Mouse (Mus musculus): ENCODE results near the gene Btbd19. TPM values are rescaled to one million over a fixed set of nuclear protein-coding genes. Genes with fewer than 3 reads are reported as not detected.

The Btbd19 gene
- total RNA-seq, 2 experiments from 2014 or later, result 2.0 to 2.4 TPM

DNA sequence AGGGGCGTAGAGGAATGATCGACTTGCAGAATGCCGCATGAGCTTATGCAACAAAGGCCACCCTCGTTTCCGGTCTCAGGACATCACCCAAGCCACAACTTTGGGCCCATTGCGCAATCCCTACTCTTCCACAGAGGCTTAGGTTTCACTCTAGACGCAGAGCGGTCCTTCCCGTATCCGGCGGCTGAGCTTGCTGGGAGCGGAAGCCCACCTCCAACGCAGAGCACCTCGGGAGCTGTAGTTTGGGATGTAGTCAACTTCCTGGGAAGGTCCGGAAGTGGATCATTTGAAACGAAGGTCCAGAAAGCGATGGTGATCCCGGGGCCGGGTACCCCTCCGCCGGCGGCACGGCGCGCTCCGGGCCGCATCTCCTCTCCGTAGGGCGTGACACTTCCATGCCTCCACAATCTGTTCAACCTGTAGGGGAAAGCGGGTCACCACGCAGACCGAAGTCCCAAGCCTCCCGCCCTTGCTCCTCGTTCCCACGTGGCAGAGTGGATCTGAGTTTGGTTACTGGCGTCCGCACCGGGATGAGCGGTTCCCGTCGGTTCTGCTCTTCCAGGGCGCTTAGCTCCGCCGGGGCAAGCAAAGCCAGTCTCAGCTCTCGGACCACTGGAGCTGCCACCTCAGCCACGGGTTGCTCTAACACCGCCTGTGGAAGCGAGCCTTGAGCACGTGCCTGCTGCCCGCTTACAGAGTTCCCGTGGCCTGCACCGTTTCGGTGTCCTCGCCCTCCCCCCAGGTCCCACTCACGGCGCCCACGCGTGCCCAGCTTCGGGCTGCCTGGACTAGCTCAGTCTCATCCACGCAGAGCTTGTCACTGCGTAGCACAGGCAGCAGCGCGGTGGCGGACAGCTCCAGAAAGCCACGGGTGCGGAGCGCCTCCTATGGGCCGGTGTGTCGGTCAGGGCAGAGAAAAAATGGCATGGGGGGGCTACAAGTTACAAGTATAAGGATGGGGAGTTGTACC lies 4.8 kb downstream of the Btbd19 start:
- peak; percentile 86 to 95 for DNase-seq
- intact Hi-C loops (cut with DNase I), result loop anchor here (5.0 kb wide), 1 partner anchor 118 kb away; no protein-coding TSS in a partner anchor

DNA sequence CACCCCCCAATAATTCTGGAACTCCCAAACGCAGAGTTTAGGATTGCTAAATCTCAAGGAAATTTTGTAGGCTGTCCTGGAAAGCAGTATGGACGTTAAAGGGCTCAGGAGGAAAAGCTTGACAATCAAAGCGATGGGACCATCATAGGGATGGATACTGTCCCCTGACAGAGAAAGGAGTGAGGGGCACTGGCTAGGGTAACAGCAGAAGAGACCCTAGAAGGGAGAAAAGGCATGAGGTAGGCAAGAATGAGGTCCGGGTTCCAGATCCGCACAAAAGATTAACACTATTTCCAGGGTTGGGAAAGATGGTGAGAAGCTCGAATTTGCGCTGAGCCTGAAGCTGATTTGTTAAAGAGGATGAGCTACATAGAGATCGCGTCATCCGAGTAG lies 5.5 kb downstream of the Btbd19 start:
- intact Hi-C loops (cut with DNase I), result loop anchor here (5.0 kb wide), 1 partner anchor 118 kb away; no protein-coding TSS in a partner anchor
- DNase-seq, result no peak

DNA sequence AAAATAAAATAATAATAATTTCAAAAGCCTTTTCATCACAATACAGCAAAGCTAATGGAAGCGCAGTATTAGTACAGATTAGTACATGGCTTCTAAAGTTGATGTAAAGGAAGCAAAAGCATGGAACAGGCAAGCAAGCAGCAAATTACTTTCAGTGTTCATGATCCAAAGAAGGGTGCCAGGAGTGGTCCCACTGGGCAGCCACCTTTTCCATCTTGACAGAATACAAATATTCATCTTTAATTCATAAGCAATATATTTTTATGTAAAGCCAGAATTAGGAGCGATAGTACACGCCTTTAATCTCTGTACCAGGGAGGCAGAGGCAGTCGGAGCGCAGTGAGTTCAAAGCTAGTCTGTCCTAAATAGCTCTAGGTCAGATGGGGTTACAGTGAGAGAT lies 5.9 kb downstream of the Btbd19 start:
- no peak for DNase-seq
- intact Hi-C loops (cut with DNase I), result loop anchor here (5.0 kb wide), 1 partner anchor 117 kb away; no protein-coding TSS in a partner anchor

DNA sequence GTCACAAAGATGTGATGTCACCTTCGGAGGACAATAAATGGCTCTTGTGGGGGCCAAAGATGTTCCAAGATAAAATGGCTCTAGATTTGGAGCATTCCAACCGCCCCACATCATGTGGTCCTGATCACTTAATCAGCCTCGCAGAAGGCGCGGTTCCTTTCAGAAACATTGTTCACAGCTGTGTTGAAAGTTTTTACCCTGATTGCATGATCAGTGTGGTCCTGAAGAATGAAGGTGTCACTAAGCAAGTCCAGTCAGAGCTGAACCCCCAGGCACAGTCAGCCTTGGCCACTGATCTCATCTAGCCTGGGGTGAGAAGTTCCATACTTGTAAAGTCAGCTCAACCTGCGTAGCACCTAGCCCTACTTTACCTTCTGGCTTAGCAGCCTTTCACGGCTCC lies 7.6 kb downstream of the Btbd19 start:
- DNase-seq, result no peak

DNA sequence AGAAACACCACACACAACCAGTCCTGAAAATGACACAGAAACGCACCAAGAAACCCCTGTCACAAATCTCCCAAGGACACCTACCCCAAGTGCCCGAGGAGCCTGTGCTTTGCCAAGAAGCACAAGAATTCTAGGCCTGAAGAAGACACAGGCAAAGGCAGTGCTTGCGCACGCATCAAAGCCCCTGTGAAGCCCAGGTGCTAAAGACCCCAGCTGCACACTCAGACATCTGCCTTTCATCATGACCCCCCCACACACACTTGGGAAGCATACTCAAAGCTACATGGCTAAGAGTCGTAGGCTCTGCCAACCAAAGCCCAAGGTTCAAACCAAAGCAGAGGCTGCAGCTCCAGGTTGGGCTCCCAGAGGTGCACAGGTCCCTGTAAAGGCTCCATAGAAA lies 9.9 kb downstream of the Btbd19 start:
- intact Hi-C loops (cut with DNase I), result no loop called here
- no peak for DNase-seq

More for the DNA sequence above, 7.6 kb downstream of the Btbd19 start:
- intact Hi-C loops (cut with DNase I), result no loop called here

DNA sequence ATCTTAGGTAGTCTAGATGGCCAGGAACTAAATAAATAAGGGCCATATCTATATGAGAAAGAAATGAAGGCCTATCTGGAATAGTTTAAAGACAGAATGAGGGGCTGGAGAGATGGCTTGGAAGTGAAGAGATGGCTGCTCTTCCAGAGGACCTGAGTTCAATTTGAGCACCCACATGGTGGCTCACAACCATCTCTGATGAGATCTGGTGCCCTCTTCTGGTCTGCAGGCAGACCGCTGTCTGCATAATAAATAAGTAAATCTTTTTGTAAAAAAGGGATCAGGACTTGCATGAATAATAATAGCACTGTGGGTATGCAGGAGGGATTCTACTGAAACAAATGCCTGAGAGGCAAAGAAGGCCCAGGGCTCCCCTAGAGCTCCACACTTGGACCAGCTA lies 12.3 kb downstream of the Btbd19 start:
- no peak for DNase-seq
- intact Hi-C loops (cut with DNase I), result no loop called here

DNA sequence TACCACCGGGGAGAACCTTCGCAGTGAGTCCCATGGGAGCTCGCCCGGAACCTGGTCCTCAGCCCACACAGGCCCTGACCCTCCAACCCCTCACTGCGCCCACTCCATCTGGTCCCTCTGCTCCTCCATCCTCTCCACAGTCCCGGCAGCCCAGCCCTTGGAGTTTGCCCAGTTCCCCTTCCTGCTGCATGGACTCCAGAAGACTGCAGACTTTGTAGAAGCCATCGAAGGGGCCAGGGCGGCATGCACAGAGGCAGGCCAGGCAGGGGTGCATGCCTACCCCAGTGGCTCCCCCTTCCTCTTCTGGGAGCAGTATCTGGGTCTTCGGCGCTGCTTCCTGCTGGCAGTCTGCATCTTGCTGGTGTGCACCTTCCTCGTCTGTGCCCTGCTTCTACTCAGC lies 14.5 kb downstream of the Btbd19 start:
- intact Hi-C loops (cut with DNase I), result no loop called here
- no peak for DNase-seq

DNA sequence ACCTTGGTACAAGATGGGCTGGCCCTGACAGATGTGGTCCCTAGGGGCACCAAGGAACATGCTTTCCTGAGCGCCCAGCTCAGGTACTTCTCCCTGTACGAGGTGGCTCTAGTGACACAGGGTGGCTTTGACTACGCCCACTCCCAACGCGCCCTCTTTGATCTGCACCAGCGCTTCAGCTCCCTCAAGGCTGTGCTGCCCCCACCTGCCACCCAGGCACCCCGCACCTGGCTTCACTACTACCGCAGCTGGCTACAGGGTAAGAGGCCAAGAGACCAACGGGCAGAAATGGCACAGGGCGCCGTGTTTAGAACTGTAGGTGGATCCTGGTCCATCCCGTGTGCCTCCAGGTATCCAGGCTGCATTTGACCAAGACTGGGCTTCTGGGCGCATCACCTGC lies 15.3 kb downstream of the Btbd19 start:
- intact Hi-C loops (cut with DNase I), result no loop called here
- DNase-seq, result no peak

DNA sequence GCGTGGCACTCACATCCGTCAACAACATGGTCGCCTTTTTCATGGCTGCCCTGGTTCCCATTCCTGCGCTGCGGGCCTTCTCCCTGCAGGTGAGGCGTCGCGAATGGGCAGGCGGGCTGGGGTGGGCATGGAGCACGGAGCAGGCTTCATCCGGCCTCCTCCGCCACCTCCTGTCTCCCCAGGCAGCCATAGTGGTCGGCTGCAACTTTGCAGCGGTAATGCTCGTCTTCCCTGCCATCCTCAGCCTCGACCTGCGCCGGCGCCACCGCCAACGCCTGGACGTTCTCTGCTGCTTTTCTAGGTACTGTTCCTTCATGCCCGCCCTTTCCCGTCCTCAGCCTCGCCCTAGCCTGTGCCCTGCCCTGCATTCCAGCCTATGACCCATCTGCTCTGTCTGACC lies 16.2 kb downstream of the Btbd19 start:
- no peak for DNase-seq
- intact Hi-C loops (cut with DNase I), result no loop called here

DNA sequence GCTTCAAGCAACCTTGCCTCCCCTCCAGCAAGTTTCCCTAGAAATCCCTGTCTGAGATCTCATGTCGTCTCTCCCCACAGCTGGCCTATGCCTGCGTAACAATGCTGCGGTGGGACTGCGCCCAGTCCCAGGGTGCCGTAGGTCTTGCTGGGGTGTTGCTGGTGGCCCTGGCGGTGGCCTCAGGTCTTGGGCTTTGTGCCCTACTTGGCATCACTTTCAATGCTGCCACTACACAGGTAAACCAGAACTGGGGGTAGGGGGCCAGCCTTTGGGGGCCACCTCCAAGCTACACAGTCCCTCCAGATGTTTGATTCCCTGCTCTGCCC lies 17.0 kb downstream of the Btbd19 start:
- intact Hi-C loops (cut with DNase I), result no loop called here
- DNase-seq, result no peak

DNA sequence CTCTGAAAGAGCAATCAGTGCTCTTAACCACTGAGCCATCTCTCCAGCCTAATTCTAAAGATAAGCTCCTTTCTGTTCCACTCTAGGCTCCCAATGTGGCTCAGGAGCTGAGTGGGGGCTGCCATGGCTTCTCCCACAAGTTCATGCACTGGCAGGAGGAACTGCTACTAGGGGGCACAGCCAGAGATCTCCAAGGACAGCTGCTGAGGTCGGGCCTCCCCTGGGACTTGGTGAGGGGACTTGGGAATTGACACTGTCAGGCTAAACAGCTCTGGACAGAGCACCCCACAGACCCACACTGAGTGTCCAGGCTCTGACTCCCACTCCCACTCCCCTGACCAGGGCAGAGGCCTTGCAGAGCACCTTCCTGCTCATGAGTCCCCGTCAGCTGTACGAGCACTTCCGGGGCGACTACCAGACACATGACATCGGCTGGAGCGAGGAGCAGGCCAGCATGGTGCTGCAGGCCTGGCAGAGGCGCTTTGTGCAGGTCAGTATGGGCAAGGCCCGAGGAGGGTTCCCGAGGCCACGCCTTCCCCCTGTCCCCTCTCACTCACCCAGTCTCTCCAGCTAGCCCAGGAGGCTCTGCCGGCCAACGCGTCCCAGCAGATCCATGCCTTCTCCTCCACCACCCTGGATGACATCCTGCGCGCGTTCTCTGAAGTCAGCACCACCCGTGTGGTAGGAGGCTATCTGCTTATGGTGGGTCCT lies 17.6 kb downstream of the Btbd19 start:
- DNase-seq, result no peak
- intact Hi-C loops (cut with DNase I), result no loop called here

DNA sequence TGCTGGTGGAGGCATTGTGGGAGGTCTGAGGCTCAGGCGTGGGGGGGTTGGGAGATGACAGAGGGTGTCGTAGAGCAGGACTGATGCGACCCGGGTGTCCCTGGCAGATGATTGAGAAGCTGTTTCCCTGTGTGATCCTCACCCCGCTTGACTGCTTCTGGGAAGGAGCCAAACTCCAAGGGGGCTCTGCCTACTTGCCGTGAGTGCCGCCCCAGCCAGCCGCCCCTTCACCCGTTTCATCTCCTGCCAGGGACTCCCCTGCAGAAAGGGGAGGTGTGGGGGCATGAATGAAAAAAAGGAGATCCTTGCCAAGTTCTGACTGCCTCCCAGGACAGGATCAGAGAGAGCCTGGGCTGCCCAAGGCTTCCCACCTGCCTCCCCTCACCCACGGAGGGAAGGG lies 20.4 kb downstream of the Btbd19 start:
- intact Hi-C loops (cut with DNase I), result no loop called here
- DNase-seq, result no peak

DNA sequence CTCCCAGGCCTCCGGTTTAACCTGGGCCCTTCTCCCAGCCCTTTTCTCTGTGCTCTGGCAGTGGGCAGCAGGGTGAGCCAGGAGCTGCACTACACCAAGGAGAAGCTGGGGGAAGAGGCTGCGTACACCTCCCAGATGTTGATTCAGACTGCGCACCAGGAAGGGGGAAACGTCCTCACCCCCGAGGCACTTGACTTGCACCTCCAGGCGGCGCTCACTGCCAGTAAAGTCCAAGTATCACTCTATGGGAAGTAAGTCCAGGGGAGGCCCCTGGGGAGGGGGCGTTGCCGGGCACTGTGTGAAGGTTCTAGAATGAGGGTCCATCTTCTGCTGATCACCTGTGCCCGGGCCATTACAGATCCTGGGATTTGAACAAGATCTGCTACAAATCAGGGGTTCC lies 20.9 kb downstream of the Btbd19 start:
- DNase-seq, result no peak
- intact Hi-C loops (cut with DNase I), result no loop called here

DNA sequence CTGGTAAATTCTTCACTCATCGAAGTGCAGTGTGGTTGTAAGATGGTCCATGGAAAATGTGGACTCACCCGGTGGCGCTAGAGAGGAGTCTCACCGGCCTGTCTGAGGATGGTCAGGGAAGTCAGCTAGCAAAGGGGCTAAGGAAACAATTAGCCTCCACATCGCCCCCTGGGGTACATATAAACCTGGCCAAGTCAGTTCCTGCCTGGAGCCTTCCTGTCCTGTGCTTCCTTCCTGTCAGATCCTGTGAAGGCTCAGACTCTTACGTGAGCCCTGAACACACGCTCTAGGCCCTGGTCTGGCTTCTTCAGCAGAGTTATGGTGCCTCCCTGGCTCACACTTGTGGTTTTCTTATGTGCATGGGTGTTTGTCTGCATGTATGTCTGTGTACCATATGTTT lies 24.3 kb downstream of the Btbd19 start:
- intact Hi-C loops (cut with DNase I), result no loop called here
- DNase-seq, result no peak

DNA sequence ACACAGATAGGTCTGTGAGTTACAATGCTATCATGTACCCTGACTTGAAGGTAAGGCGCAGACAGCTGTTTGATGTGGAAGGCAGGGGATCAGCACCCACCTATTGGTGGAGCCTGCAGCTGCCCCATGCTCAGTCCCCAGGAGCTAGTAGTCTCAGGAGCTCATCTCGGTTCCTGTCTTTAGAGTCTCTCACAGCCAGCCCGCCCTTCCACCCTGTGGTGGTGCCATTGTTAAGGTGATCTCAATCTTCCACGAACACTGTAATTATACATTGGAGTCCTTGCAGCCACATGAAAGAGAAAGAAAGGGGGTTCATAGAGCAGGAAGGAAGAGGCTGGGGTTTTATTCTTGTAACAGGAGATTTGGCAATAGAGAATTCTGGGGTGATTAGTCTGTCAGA lies 25.5 kb downstream of the Btbd19 start:
- no peak for DNase-seq
- intact Hi-C loops (cut with DNase I), result no loop called here

DNA sequence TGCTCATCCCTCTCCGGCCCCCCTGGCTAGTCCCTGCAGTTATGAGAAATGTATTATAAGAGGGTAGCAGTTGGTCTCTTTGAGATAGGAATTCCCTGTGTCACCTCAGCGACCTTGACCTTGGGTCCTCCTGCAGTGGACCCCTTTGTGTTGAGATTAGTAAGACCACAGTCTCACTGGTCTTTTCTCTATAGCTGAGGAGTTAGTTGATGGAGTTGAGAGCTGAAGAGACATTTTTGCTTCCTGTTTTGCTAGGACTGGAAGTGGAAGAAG lies 26.8 kb downstream of the Btbd19 start:
- intact Hi-C loops (cut with DNase I), result no loop called here
- no peak for DNase-seq

DNA sequence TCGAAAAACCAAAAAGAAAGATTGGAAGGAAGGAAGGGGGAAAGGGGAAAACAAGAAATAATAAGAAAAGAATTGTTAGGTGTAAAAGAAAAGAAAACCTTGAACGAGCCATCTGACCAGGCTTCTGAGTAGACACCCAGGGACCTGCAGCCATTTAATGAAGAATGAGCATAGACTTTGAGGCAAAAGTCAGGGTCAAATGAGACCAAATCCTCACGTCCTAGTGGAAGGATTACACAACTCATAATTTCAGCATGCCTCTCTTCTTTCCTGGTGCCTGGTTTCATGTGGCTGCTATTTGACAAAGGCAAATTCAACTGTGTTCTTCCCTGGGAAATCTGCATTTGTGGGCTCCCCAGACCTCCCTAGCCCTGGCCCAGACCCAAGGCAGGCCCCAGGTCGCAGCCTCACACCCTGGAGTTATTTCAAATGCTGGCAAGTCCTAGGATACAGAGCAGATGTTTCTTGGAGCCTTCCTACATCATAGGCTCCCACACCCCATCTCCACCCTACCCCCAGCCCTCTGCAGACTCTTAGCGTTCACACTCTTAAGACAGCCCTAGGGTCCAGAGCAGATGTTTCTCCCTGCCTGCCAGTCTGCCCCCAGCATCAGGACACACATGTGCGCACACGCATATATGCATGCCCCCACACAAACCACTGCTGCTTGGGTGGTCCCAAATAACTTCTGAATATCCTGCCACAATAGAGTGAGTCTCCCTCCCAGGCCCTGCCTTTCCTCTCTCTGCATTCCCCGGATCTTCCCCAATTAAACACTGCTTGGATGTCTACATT lies 27.4 kb downstream of the Btbd19 start:
- intact Hi-C loops (cut with DNase I), result no loop called here
- no peak for DNase-seq

DNA sequence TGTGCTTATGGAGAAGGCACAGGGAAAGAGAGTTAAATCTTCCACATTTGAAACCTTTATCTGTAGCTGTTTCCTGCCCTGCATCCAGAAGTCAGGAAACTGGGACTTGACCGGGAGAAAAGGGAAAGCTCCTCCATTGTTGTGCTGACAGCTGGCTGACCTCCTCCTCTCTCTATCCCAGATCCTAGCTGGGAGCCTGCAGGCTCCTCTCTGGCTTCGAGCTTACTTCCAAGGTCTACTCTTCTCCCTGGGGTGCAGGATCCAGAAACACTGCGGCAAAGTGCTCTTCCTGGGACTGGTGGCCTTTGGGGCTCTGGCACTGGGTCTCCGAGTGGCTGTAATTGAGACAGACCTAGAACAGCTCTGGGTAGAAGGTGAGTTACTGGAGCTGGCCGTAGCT lies 28.9 kb downstream of the Btbd19 start:
- no peak for DNase-seq
- intact Hi-C loops (cut with DNase I), result no loop called here

DNA sequence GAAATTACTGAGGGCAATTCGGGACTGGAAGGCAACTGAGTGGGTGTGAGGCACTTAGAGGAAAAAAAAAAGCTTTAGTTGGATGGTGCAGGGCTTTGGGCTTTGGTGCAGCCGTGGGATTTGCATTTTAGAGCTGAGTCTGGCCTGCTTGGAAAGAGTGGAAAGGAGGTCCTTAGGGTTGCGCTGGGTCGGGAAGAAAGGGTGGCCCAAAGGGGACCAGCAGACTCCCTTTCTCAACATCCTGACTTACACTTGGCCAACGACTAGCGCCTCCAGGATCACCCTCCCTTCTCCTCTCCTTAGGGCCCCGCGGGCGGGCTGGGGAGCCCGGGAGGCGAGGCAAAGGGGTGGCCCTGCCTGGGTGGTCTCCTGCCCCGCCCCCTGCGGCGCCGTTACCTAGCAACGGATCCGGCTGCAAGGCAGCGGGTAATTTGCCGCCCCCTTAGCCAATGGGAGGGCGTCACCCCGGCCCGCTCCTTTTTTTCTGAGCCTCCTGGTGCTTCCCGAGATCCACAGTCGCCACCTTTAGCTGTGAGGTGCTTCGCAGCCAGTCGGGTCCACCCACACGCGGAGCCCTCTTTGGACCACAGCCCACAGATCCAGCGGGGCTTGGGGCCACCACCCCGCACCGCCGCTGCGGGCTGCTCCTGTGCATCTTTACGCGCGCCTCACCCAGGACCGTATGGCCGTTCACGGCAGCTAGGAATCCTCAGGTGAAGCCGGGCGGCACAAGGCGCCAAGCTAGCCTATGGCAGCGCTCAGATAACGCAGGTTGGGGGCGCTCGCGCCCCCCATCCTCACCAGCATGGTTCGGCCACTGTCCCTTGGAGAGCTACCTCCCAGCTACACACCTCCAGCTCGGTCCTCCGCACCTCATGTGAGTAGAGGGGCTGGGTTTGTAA lies 29.7 kb downstream of the Btbd19 start, which contains the start of gene Ptch2:
TSS of gene Ptch2 (plus strand) at position 525 of the 902 bp plus-strand sequence.
- DNase-seq, result peak; percentile 60 to 61
- intact Hi-C loops (cut with DNase I), result no loop called here

Measured in gastrocnemius, postnatal 36 days (tissue).